Mouse (Mus musculus) lung, adult 2 months (tissue): ENCODE measurements around the gene Pitpnc1. TPM values are rescaled to one million over a fixed set of nuclear protein-coding genes. Genes with fewer than 3 reads are reported as not detected.

Source experiments
- DNase-seq: peaks from one replicate; pipeline ENCODE4 v3.0.0; 2022
- H3K4me1 ChIP-seq: fragments of 200-500 bp; 2 replicates; pipeline ENCODE4 v1.6.1; 2011; ENCODE audit warnings: low read length; ENCODE audit not compliant: control insufficient read depth, insufficient read depth
- H3K4me3 ChIP-seq: fragments of 200-500 bp; replicated peaks from 2 replicates; pipeline ENCODE3; 2011; ENCODE audit warnings: low read depth, mild to moderate bottlenecking, control low read depth, low read length; ENCODE audit errors: extremely low read depth
- CTCF ChIP-seq: fragments of 200-500 bp; IDR thresholded peaks from 2 replicates; pipeline ENCODE4 v1.5.1; 2011; ENCODE audit warnings: mild to moderate bottlenecking, low read length, control low read depth; ENCODE audit not compliant: insufficient read depth
- POLR2A ChIP-seq: fragments of 200-500 bp; IDR thresholded peaks from 2 replicates; pipeline ENCODE4 v1.6.1; 2011; ENCODE audit warnings: low read depth, mild to moderate bottlenecking, control low read depth, low read length, borderline replicate concordance; ENCODE audit errors: extremely low read depth
- WGBS: fragments of 180-500 bp; shearing (Covaris S2); methylation state at CpG from one replicate; pipeline ENCODE4 v1.1.7; 2018; 5-methylcytosine and 5-hydroxymethylcytosine counted together
- polyA plus RNA-seq: library from polyadenylated mRNA; depleted of rRNA; stranded (reverse); fragments of >200 nt; gene quantifications from 2 replicates; pipeline ENCODE4 v1.2.3, GENCODE M21; 2012

Pitpnc1 gene
- polyA plus RNA-seq, 1 experiment: 39.0 TPM

DNA sequence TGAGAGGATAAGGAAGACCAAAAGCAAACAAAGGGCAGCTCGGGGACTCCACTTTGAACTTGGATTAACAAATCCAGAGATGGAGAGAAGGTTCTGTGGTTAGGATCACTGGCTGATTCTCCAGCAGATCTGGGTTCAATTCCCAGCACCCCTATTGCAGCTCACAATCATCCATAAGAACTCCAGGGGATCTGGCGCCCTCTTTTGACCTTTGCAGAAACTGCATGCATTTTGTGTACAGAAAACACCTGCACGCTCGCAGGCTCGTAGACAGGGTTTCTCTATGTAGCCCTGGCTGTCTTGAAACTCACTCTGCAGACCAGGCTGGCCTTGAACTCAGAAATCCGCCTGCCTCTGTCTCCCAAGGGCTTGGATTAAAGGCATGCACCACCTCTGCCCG lies 219.0 kb downstream of the Pitpnc1 start:
- 91% methylated on average over 7 of the region's 7 CpGs for WGBS
- H3K4me3 ChIP-seq: no peak overlapping the region
- DNase-seq: no peak
- no peak for TF ChIP-seq POLR2A
- no peak for TF ChIP-seq CTCF
- H3K4me1 ChIP-seq: no peaks in the 10 kb centered on the region

DNA sequence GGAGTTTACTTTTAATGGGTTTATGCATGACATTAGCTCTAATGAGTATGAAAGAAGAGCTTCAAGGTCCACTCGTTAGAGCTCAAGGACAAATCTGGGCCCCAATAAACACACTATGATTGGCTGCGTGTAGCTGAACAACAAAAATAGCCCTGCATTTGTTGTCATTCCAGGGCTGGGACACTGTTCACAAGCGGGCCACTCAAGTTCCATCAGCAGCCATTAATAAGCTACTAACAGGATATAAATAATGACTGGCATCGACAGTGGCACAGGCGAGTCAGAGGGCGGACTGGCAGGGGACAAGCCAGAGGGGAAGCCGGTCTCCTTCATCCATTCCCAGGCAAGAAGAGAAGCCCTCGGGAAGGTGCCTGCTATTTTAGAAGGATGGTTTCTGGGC lies 219.6 kb downstream of the Pitpnc1 start:
- no peak overlapping the region for H3K4me3 ChIP-seq
- WGBS: 86% methylated on average over 8 of the region's 8 CpGs
- H3K4me1 ChIP-seq: no peaks in the 10 kb centered on the region
- TF ChIP-seq CTCF (no peak), POLR2A (no peak)
- no peak for DNase-seq

DNA sequence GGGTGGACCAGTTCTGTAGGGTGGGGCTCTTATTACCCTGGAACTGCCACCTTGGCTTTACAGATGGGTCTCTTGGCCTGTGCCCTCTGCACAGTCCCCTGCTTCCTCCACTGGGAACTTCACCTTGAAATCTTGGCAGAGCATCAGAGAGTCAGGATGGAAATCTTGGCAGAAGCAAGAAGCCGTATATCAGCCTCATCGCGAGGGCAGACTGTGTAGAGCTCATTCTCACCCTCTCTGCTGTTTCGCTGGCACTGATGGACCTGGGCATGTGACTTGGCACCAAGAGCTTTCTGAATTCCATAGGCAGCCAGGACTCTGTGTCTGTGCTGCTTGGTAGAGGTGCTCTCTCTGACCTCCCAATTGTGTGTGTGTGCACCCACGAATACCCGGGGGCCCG lies 221.7 kb downstream of the Pitpnc1 start:
- Histone ChIP-seq H3K4me1 (peaks cover 7% of the 10 kb centered on the region), H3K4me3 (no peak overlapping the region)
- no peak for DNase-seq
- 61% methylated on average over 7 of the region's 7 CpGs for whole genome bisulfite sequencing
- TF ChIP-seq POLR2A: no peak
- no peak for TF ChIP-seq CTCF

DNA sequence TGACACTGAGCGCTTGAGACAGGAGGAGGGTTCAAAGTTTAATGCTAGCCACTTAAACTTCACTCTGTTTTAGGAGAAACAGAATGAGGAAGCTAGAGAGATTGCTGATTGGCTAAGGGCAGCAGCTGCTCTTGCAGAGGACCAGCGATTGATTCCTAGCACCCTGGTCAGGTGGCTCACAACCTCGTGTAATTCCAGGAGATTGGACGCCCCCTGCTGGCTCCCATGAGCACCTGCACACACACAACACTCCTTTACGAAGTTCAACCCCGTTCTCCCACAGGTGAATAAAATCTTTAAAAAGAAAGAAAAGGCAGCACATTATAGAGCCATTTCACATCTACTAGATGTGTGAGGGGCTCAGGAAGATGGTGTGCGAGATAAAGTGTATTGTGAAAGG lies 224.8 kb downstream of the Pitpnc1 start:
- WGBS: 90% methylated on average over 7 of the region's 7 CpGs
- TF ChIP-seq POLR2A (no peak), CTCF (no peak)
- H3K4me1 ChIP-seq: peaks cover 9% of the 10 kb centered on the region
- no peak overlapping the region for H3K4me3 ChIP-seq
- no peak for DNase-seq

DNA sequence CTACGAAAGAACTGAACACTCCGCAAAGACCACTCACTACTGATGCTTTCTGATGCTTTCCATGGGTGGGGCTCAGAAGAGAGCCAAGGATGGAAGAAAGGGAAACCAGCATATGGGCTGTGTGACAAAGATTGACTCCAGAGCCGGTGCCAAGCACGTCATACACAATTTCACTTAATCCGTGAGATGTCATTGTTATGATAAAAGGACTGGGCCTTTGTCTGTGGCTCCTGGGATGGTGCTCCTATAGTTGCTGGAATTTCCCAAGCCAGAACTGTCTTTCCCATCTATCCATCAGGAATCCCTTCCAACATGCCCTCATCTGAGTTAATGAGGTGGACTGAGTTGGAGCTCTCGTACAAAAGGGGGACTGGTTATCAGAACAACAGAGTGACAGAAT lies 227.4 kb downstream of the Pitpnc1 start:
- TF ChIP-seq CTCF (no peak), POLR2A (no peak)
- peaks cover 9% of the 10 kb centered on the region for H3K4me1 ChIP-seq
- no peak for DNase-seq
- WGBS: 56% methylated on average over 6 of the region's 6 CpGs
- no peak overlapping the region for H3K4me3 ChIP-seq

DNA sequence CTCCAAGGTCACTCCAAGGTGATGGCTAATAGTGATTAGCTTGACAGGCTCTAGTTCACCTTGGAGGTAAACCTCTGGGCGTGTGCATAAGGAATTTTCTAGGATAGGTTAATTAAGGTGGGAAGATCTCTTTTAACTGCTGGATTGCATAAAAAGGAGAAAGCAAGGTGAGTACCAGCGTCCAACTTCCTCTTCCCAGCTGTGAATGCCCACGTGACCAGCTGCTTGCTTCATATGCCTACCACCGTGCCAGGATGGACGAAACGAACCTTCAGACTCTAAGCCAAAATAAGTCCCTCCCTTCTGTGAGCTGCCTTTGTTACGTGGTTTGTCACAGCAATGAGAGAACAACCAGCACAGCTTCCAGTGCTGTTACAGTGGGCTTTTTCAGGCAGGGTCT lies 228.8 kb downstream of the Pitpnc1 start:
- TF ChIP-seq CTCF (no peak), POLR2A (no peak)
- no peak overlapping the region for H3K4me3 ChIP-seq
- WGBS: 71% methylated on average over 7 of the region's 7 CpGs
- peaks cover 9% of the 10 kb centered on the region for H3K4me1 ChIP-seq
- no peak for DNase-seq

DNA sequence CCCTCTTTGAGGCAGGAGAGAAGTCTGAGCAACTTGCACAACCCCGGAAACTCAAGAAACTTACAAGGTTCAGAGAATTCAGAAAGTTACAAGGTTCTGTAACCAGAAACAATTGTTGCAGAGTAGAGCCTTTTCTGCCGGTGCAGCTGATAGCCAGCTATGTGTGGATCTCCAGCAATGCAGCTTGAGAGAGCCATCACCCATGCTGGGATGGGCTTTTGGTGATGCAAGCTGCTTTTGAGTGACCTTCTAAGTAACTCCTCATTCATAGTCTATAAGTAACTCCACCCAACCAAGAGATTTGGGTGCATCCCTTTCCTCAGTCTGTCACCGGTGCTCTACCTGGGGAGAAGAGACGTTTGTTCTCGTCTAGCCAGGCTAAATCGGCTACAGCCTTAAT lies 232.0 kb downstream of the Pitpnc1 start:
- Histone ChIP-seq H3K4me1 (peaks cover 2% of the 10 kb centered on the region; the same call in 1 of the 2 replicates), H3K4me3 (no peak overlapping the region)
- 95% methylated on average over 6 of the region's 6 CpGs for WGBS
- no peak for TF ChIP-seq CTCF
- TF ChIP-seq POLR2A: no peak
- no peak for DNase-seq

DNA sequence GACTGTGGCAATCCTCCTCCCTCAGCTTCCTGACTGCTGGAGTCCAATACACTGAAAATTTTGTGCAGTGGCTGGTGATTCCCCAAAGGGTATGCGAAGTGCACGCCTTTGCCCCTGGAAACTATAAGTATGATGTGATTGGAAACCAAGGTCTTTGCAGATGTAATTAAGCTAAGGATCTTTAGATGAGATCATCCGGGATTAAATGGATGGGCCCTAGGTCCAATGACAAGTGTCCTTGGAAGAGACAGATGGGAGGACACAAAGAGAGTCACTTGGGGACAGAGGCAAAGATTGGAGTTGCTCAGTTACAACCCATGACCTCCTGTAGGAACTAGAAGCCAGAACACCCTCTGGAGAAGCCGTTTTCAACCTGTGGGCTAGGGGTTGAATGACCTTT lies 233.0 kb downstream of the Pitpnc1 start:
- Histone ChIP-seq H3K4me1 (no peaks in the 10 kb centered on the region; the same call in 1 of the 2 replicates), H3K4me3 (no peak overlapping the region)
- WGBS: 84% methylated on average over 4 of the region's 4 CpGs

DNA sequence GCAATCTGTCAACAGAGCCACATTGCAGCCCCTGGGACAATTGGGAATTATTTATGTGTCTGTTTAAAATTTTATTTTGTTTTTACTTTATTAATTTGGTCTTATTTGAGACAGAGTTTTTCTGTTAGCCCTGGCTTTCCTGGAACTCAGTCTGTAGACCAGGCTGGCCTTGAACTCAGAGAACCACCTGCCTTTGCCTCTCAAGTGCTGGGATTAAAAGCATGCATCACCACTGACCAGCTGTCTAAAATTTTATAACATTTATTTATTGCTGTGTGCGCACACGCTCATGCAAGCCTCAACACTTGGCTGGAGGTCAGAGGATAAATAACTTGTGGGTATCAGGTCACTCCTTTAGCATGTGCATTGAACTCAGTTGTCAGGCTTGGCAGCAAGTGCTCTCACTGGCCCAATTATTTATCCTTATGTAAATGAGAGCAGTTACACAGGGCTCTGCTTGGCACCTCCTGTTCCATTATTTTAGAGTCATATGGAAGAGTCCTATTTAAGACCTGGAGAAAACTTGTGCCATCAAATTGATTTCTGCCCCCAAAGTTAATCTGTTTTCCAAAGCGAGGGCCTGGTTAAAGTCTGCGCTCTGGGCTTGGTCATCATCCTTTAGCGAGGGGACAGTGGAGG lies 237.1 kb downstream of the Pitpnc1 start:
- Histone ChIP-seq H3K4me1 (no peaks in the 10 kb centered on the region), H3K4me3 (no peak overlapping the region)
- no peak for DNase-seq
- TF ChIP-seq CTCF (no peak), POLR2A (no peak)
- 91% methylated on average over 5 of the region's 5 CpGs for WGBS

More for the DNA sequence above, 233.0 kb downstream of the Pitpnc1 start:
- no peak for DNase-seq
- no peak for TF ChIP-seq POLR2A
- no peak for TF ChIP-seq CTCF

DNA sequence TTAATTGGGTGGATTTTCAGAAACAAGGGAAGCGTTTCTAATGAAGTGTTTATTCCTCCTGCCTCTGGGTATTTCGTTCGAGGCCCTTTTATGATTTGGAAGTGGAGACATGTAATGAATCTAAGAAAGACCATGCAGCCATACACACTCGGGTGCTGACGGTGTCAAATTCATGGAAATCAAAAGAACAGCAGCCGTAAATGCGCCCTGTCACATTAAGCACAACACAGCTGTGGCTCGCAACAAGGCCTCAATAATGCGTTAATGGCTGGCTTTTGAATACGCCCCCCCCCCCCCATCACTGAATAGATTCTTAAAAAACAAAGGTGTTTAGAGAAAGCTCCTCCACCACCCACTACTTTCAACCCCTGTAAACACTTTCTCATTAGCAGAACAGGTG lies 240.4 kb downstream of the Pitpnc1 start:
- TF ChIP-seq CTCF: no peak
- no peak for TF ChIP-seq POLR2A
- Histone ChIP-seq H3K4me3 (no peak overlapping the region), H3K4me1 (no peaks in the 10 kb centered on the region)
- no peak for DNase-seq
- WGBS: 81% methylated on average over 10 of the region's 10 CpGs
